Mouse (Mus musculus): ENCODE data around the gene Gm5089. TPM values are rescaled to one million over a fixed set of nuclear protein-coding genes. Genes with fewer than 3 reads are reported as not detected.
A peak's percentile ranks its signal among the peaks of the same experiment; 100 is the strongest.

Gene Gm5089
- total and polyA plus RNA-seq, 3 experiments, result not detected

GRCm38 (mm10) chr14:122461966-122462365 is 11.1 kb upstream of the Gm5089 start:
- H3K27me3 ChIP-seq (ENCODE audit: control insufficient read depth in 1 of 2, insufficient read depth in 2 of 2, low read length in 2 of 2), result no peaks in the 10 kb centered on the region
- peaks cover 50% of the 10 kb centered on the region for H3K79me2 ChIP-seq (ENCODE audit: control insufficient read depth, insufficient read depth, low read length, poor library complexity)
- peak; percentile 42 for DNase-seq (ENCODE audit: low read depth, low spot score)
- H3K9ac ChIP-seq (ENCODE audit: control insufficient read depth, low read depth, low read length, poor library complexity, severe bottlenecking), result peak overlapping the region; percentile 93
- H3K36me3 ChIP-seq (ENCODE audit: control insufficient read depth in 1 of 2, insufficient read depth in 2 of 2, low read length in 2 of 2), result peaks cover 5 to 19% of the 10 kb centered on the region in 2 experiments
- H3K9me3 ChIP-seq (replicated peaks; ENCODE audit: insufficient read depth, low read length), result no peaks in the 10 kb centered on the region
- TF ChIP-seq CHD1 (IDR thresholded peaks at IDR 0.05; ENCODE audit: low read depth, low read length) (no peak), MAX (IDR thresholded peaks at IDR 0.05; ENCODE audit: low read length) (no peak), GABPA (IDR thresholded peaks at IDR 0.05; ENCODE audit: low read depth, low read length) (no peak), USF2 (IDR thresholded peaks at IDR 0.05; ENCODE audit: borderline replicate concordance in 1 of 2, insufficient read depth in 1 of 2, low read depth in 1 of 2, low read length in 2 of 2) (no peak), E2F4 (IDR thresholded peaks at IDR 0.05; ENCODE audit: borderline replicate concordance, low read depth, low read length) (no peak), MAZ (IDR thresholded peaks at IDR 0.05; ENCODE audit: low read depth, low read length) (no peak), POLR2A (IDR thresholded peaks at IDR 0.05; ENCODE audit: control insufficient read depth in 1 of 2, insufficient read depth in 1 of 2, low read depth in 1 of 2, low read length in 2 of 2, poor library complexity in 1 of 2) (no peak; a peak in 1 of 4 replicates), RCOR1 (IDR thresholded peaks at IDR 0.05; ENCODE audit: low read depth, low read length) (no peak), NELFE (IDR thresholded peaks at IDR 0.05; ENCODE audit: low read depth, low read length) (no peak)
- peak overlapping the region; percentile 26 for H3K27ac ChIP-seq (ENCODE audit: control insufficient read depth, low read depth, low read length)
- peak overlapping the region; percentile 93 to 94 for H3K4me3 ChIP-seq (ENCODE audit: control insufficient read depth in 1 of 2, insufficient read depth in 1 of 2, low read depth in 2 of 2, low read length in 2 of 2)
- H3K4me1 ChIP-seq (ENCODE audit: control insufficient read depth in 1 of 2, insufficient read depth in 2 of 2, low read length in 2 of 2), result peaks cover 13 to 14% of the 10 kb centered on the region in 2 experiments

GRCm38 (mm10) chr14:122461500-122461899 is 10.6 kb upstream of the Gm5089 start:
- H3K4me1 ChIP-seq (ENCODE audit: control insufficient read depth in 1 of 2, insufficient read depth in 2 of 2, low read length in 2 of 2), result peaks cover 13 to 15% of the 10 kb centered on the region in 2 experiments
- peak; percentile 63 for DNase-seq (ENCODE audit: low read depth, low spot score)
- H3K27me3 ChIP-seq (ENCODE audit: control insufficient read depth in 1 of 2, insufficient read depth in 2 of 2, low read length in 2 of 2), result no peaks in the 10 kb centered on the region
- H3K9ac ChIP-seq (ENCODE audit: control insufficient read depth, low read depth, low read length, poor library complexity, severe bottlenecking), result peak overlapping the region; percentile 93
- H3K9me3 ChIP-seq (replicated peaks; ENCODE audit: insufficient read depth, low read length), result no peaks in the 10 kb centered on the region
- peaks cover 5 to 19% of the 10 kb centered on the region in 2 experiments for H3K36me3 ChIP-seq (ENCODE audit: control insufficient read depth in 1 of 2, insufficient read depth in 2 of 2, low read length in 2 of 2)
- H3K79me2 ChIP-seq (ENCODE audit: control insufficient read depth, insufficient read depth, low read length, poor library complexity), result peaks cover 50% of the 10 kb centered on the region
- H3K27ac ChIP-seq (ENCODE audit: control insufficient read depth, low read depth, low read length), result peak overlapping the region; percentile 26
- H3K4me3 ChIP-seq (ENCODE audit: control insufficient read depth in 1 of 2, insufficient read depth in 1 of 2, low read depth in 2 of 2, low read length in 2 of 2), result peak overlapping the region; percentile 93 to 94
- TF ChIP-seq JUND (IDR thresholded peaks at IDR 0.05; ENCODE audit: low read depth, low read length) (no peak), POLR2A (IDR thresholded peaks at IDR 0.05; ENCODE audit: control insufficient read depth in 1 of 2, insufficient read depth in 1 of 2, low read depth in 1 of 2, low read length in 2 of 2, poor library complexity in 1 of 2) (no peak; a peak in 1 of 4 replicates), GABPA (IDR thresholded peaks at IDR 0.05; ENCODE audit: low read depth, low read length) (no peak), USF2 (IDR thresholded peaks at IDR 0.05; ENCODE audit: borderline replicate concordance in 1 of 2, insufficient read depth in 1 of 2, low read depth in 1 of 2, low read length in 2 of 2) (no peak), SMC3 (IDR thresholded peaks at IDR 0.05; ENCODE audit: low read depth, low read length) (no peak), MAZ (IDR thresholded peaks at IDR 0.05; ENCODE audit: low read depth, low read length) (0 out of 2 replicates have a peak, but pooled peaks have one; percentile 43), USF1 (IDR thresholded peaks at IDR 0.05; ENCODE audit: low read depth, low read length) (0 out of 2 replicates have a peak, but pooled peaks have one; percentile 39), TCF12 (IDR thresholded peaks at IDR 0.05; ENCODE audit: low read depth, low read length) (no peak), HCFC1 (IDR thresholded peaks at IDR 0.05; ENCODE audit: low read depth, low read length) (no peak), RCOR1 (IDR thresholded peaks at IDR 0.05; ENCODE audit: low read depth, low read length) (no peak), GATA1 (IDR thresholded peaks at IDR 0.05; ENCODE audit: low read depth, low read length) (no peak), NRF1 (IDR thresholded peaks at IDR 0.05; ENCODE audit: insufficient read depth, low read depth, low read length, poor library complexity, severe bottlenecking) (no peak), NELFE (IDR thresholded peaks at IDR 0.05; ENCODE audit: low read depth, low read length) (no peak), TBP (IDR thresholded peaks at IDR 0.05; ENCODE audit: low read depth, low read length) (0 out of 2 replicates have a peak, but pooled peaks have one; percentile 12), TAL1 (IDR thresholded peaks at IDR 0.05; ENCODE audit: low read length) (no peak), EP300 (IDR thresholded peaks at IDR 0.05; ENCODE audit: low read depth in 1 of 2, low read length in 2 of 2) (0 out of 4 replicates have a peak, but pooled peaks of 1 of the 2 experiments have one; percentile 14), CHD2 (IDR thresholded peaks at IDR 0.05; ENCODE audit: low read length) (no peak), ZNF384 (IDR thresholded peaks at IDR 0.05; ENCODE audit: low read depth, low read length) (peak; percentile 97), CTCF (IDR thresholded peaks at IDR 0.05 in 2 of 3, conservative IDR thresholded peaks at IDR 0.05 in 1 of 3; ENCODE audit: control insufficient read depth in 1 of 3, insufficient read depth in 1 of 3, low read depth in 2 of 3, low read length in 3 of 3, poor library complexity in 1 of 3, severe bottlenecking in 1 of 3) (no peak), ETS1 (IDR thresholded peaks at IDR 0.05; ENCODE audit: low read depth, low read length) (no peak; the same call in 1 of the 2 replicates), KAT2A (conservative IDR thresholded peaks at IDR 0.05; ENCODE audit: low read depth, low read length) (no peak), UBTF (IDR thresholded peaks at IDR 0.05; ENCODE audit: borderline replicate concordance, insufficient read depth, low read depth, low read length) (no peak), SIN3A (IDR thresholded peaks at IDR 0.05; ENCODE audit: low read length) (peak; percentile 73; the same call in 1 of the 2 replicates), ZMIZ1 (IDR thresholded peaks at IDR 0.05; ENCODE audit: low read depth, low read length) (no peak), ZKSCAN1 (IDR thresholded peaks at IDR 0.05; ENCODE audit: low read depth, low read length) (no peak), MAFK (IDR thresholded peaks at IDR 0.05; ENCODE audit: borderline replicate concordance, low read depth, low read length) (no peak), E2F4 (IDR thresholded peaks at IDR 0.05; ENCODE audit: borderline replicate concordance, low read depth, low read length) (no peak), MAX (IDR thresholded peaks at IDR 0.05; ENCODE audit: low read length) (no peak; the same call in 1 of the 2 replicates)
